Mouse (Mus musculus): ENCODE results near the gene Lrrc58. TPM values are rescaled to one million over a fixed set of nuclear protein-coding genes. Genes with fewer than 3 reads are reported as not detected.

Gene Lrrc58
- polyA plus RNA-seq, 1 experiment, result 10.3 TPM

- no peak for TF ChIP-seq MYOD1 (IDR thresholded peaks at IDR 0.05; ENCODE audit: control insufficient read depth, insufficient read length, low read depth)
- no peak for TF ChIP-seq FOSL1 (IDR thresholded peaks at IDR 0.05; ENCODE audit: insufficient read depth, low read length, poor library complexity, severe bottlenecking)
- no peak for TF ChIP-seq CTCF (IDR thresholded peaks at IDR 0.05; ENCODE audit: control insufficient read depth, insufficient read depth, insufficient read length)
- no peak for TF ChIP-seq USF1 (IDR thresholded peaks at IDR 0.05; ENCODE audit: low read depth)
- no peak for TF ChIP-seq MAX (IDR thresholded peaks at IDR 0.05)
- no peak for TF ChIP-seq MYOG (IDR thresholded peaks at IDR 0.05; ENCODE audit: control insufficient read depth, extremely low read depth, insufficient read length)
- no peak for TF ChIP-seq CEBPB (IDR thresholded peaks at IDR 0.05; ENCODE audit: low read depth)
- Histone ChIP-seq H3K79me2 (ENCODE audit: control insufficient read depth, insufficient read depth) (no peaks in the 10 kb centered on the region), H3ac (ENCODE audit: control insufficient read depth, insufficient read length, low read depth) (no peak overlapping the region), H3K79me3 (ENCODE audit: low read depth) (no peaks in the 10 kb centered on the region), H3K4me3 (ENCODE audit: insufficient read depth, poor library complexity, severe bottlenecking) (no peak overlapping the region), H3K27me3 (ENCODE audit: control insufficient read depth, insufficient read depth, insufficient read length) (no peaks in the 10 kb centered on the region), H3K36me3 (ENCODE audit: control insufficient read depth, insufficient read depth) (peaks cover 20% of the 10 kb centered on the region)
These were observed 30.6 kb upstream of the Lrrc58 start for GRCm38 (mm10) chr16:37837571-37837970.

GRCm38 (mm10) chr16:37842439-37842838 lies 25.8 kb upstream of the Lrrc58 start:
- H3ac ChIP-seq (ENCODE audit: control insufficient read depth, insufficient read length, low read depth), result no peak overlapping the region
- TF ChIP-seq MAX (IDR thresholded peaks at IDR 0.05), result no peak
- no peak for TF ChIP-seq CEBPB (IDR thresholded peaks at IDR 0.05; ENCODE audit: low read depth)
- no peak for TF ChIP-seq MYOG (IDR thresholded peaks at IDR 0.05; ENCODE audit: control insufficient read depth, extremely low read depth, insufficient read length)
- no peak for TF ChIP-seq CTCF (IDR thresholded peaks at IDR 0.05; ENCODE audit: control insufficient read depth, insufficient read depth, insufficient read length)
- TF ChIP-seq USF1 (IDR thresholded peaks at IDR 0.05; ENCODE audit: low read depth), result no peak
- TF ChIP-seq MYOD1 (IDR thresholded peaks at IDR 0.05; ENCODE audit: control insufficient read depth, insufficient read length, low read depth), result no peak
- TF ChIP-seq FOSL1 (IDR thresholded peaks at IDR 0.05; ENCODE audit: insufficient read depth, low read length, poor library complexity, severe bottlenecking), result no peak
- no peaks in the 10 kb centered on the region for H3K36me3 ChIP-seq (ENCODE audit: control insufficient read depth, insufficient read depth)
- no peak overlapping the region for H3K4me3 ChIP-seq (ENCODE audit: insufficient read depth, poor library complexity, severe bottlenecking)
- no peaks in the 10 kb centered on the region for H3K79me2 ChIP-seq (ENCODE audit: control insufficient read depth, insufficient read depth)
- no peaks in the 10 kb centered on the region for H3K27me3 ChIP-seq (ENCODE audit: control insufficient read depth, insufficient read depth, insufficient read length)
- H3K79me3 ChIP-seq (ENCODE audit: low read depth), result no peaks in the 10 kb centered on the region

- no peaks in the 10 kb centered on the region for H3K79me3 ChIP-seq (ENCODE audit: low read depth)
- H3K79me2 ChIP-seq (ENCODE audit: control insufficient read depth, insufficient read depth), result no peaks in the 10 kb centered on the region
- no peak overlapping the region for H3K4me3 ChIP-seq (ENCODE audit: insufficient read depth, poor library complexity, severe bottlenecking)
- TF ChIP-seq MYOG (IDR thresholded peaks at IDR 0.05; ENCODE audit: control insufficient read depth, extremely low read depth, insufficient read length) (no peak), CEBPB (IDR thresholded peaks at IDR 0.05; ENCODE audit: low read depth) (peak; percentile 62)
- no peaks in the 10 kb centered on the region for H3K36me3 ChIP-seq (ENCODE audit: control insufficient read depth, insufficient read depth)
- H3ac ChIP-seq (ENCODE audit: control insufficient read depth, insufficient read length, low read depth), result no peak overlapping the region
- H3K27me3 ChIP-seq (ENCODE audit: control insufficient read depth, insufficient read depth, insufficient read length), result no peaks in the 10 kb centered on the region
These were observed 24.4 kb upstream of the Lrrc58 start for GRCm38 (mm10) chr16:37843740-37844139.

- no peaks in the 10 kb centered on the region for H3K79me2 ChIP-seq (ENCODE audit: control insufficient read depth, insufficient read depth)
- H3ac ChIP-seq (ENCODE audit: control insufficient read depth, insufficient read length, low read depth), result no peak overlapping the region
- H3K4me3 ChIP-seq (ENCODE audit: insufficient read depth, poor library complexity, severe bottlenecking), result no peak overlapping the region
- H3K27me3 ChIP-seq (ENCODE audit: control insufficient read depth, insufficient read depth, insufficient read length), result no peaks in the 10 kb centered on the region
- no peaks in the 10 kb centered on the region for H3K36me3 ChIP-seq (ENCODE audit: control insufficient read depth, insufficient read depth)
- TF ChIP-seq USF1 (IDR thresholded peaks at IDR 0.05; ENCODE audit: low read depth), result no peak
- TF ChIP-seq MYOG (IDR thresholded peaks at IDR 0.05; ENCODE audit: control insufficient read depth, extremely low read depth, insufficient read length), result no peak
- no peak for TF ChIP-seq MAX (IDR thresholded peaks at IDR 0.05)
- TF ChIP-seq MYOD1 (IDR thresholded peaks at IDR 0.05; ENCODE audit: control insufficient read depth, insufficient read length, low read depth), result no peak
- TF ChIP-seq CTCF (IDR thresholded peaks at IDR 0.05; ENCODE audit: control insufficient read depth, insufficient read depth, insufficient read length), result no peak
- TF ChIP-seq CEBPB (IDR thresholded peaks at IDR 0.05; ENCODE audit: low read depth), result no peak
- no peak for TF ChIP-seq FOSL1 (IDR thresholded peaks at IDR 0.05; ENCODE audit: insufficient read depth, low read length, poor library complexity, severe bottlenecking)
- H3K79me3 ChIP-seq (ENCODE audit: low read depth), result no peaks in the 10 kb centered on the region
These were observed 22.8 kb upstream of the Lrrc58 start for GRCm38 (mm10) chr16:37845202-37845925.

GRCm38 (mm10) chr16:37847081-37847480 lies 21.1 kb upstream of the Lrrc58 start:
- Histone ChIP-seq H3K36me3 (ENCODE audit: control insufficient read depth, insufficient read depth) (no peaks in the 10 kb centered on the region), H3K27me3 (ENCODE audit: control insufficient read depth, insufficient read depth, insufficient read length) (no peaks in the 10 kb centered on the region), H3K4me3 (ENCODE audit: insufficient read depth, poor library complexity, severe bottlenecking) (no peak overlapping the region), H3ac (ENCODE audit: control insufficient read depth, insufficient read length, low read depth) (no peak overlapping the region), H3K79me2 (ENCODE audit: control insufficient read depth, insufficient read depth) (no peaks in the 10 kb centered on the region), H3K79me3 (ENCODE audit: low read depth) (no peaks in the 10 kb centered on the region)
- TF ChIP-seq CTCF (IDR thresholded peaks at IDR 0.05; ENCODE audit: control insufficient read depth, insufficient read depth, insufficient read length), result no peak
- no peak for TF ChIP-seq MAX (IDR thresholded peaks at IDR 0.05)
- TF ChIP-seq MYOG (IDR thresholded peaks at IDR 0.05; ENCODE audit: control insufficient read depth, extremely low read depth, insufficient read length), result no peak
- no peak for TF ChIP-seq FOSL1 (IDR thresholded peaks at IDR 0.05; ENCODE audit: insufficient read depth, low read length, poor library complexity, severe bottlenecking)
- no peak for TF ChIP-seq USF1 (IDR thresholded peaks at IDR 0.05; ENCODE audit: low read depth)
- TF ChIP-seq CEBPB (IDR thresholded peaks at IDR 0.05; ENCODE audit: low read depth), result no peak
- no peak for TF ChIP-seq MYOD1 (IDR thresholded peaks at IDR 0.05; ENCODE audit: control insufficient read depth, insufficient read length, low read depth)

GRCm38 (mm10) chr16:37851366-37851765 lies 16.8 kb upstream of the Lrrc58 start:
- TF ChIP-seq MYOG (IDR thresholded peaks at IDR 0.05; ENCODE audit: control insufficient read depth, extremely low read depth, insufficient read length), result no peak
- TF ChIP-seq CEBPB (IDR thresholded peaks at IDR 0.05; ENCODE audit: low read depth), result no peak
- no peak for TF ChIP-seq FOSL1 (IDR thresholded peaks at IDR 0.05; ENCODE audit: insufficient read depth, low read length, poor library complexity, severe bottlenecking)
- no peak for TF ChIP-seq CTCF (IDR thresholded peaks at IDR 0.05; ENCODE audit: control insufficient read depth, insufficient read depth, insufficient read length)
- TF ChIP-seq USF1 (IDR thresholded peaks at IDR 0.05; ENCODE audit: low read depth), result no peak
- TF ChIP-seq MYOD1 (IDR thresholded peaks at IDR 0.05; ENCODE audit: control insufficient read depth, insufficient read length, low read depth), result no peak
- no peak for TF ChIP-seq MAX (IDR thresholded peaks at IDR 0.05)
- Histone ChIP-seq H3K27me3 (ENCODE audit: control insufficient read depth, insufficient read depth, insufficient read length) (no peaks in the 10 kb centered on the region), H3K36me3 (ENCODE audit: control insufficient read depth, insufficient read depth) (no peaks in the 10 kb centered on the region), H3K79me2 (ENCODE audit: control insufficient read depth, insufficient read depth) (no peaks in the 10 kb centered on the region), H3ac (ENCODE audit: control insufficient read depth, insufficient read length, low read depth) (no peak overlapping the region), H3K79me3 (ENCODE audit: low read depth) (no peaks in the 10 kb centered on the region), H3K4me3 (ENCODE audit: insufficient read depth, poor library complexity, severe bottlenecking) (no peak overlapping the region)

Data from C2C12 (cell line).